Comparison of ENCODE assay signal across 8 mouse cellular contexts in genomic region chr9:37543869-37544440, GRCm38 (mm10). TPM values are rescaled to one million over a fixed set of nuclear protein-coding genes. Genes with fewer than 3 reads are reported as not detected.
A peak's percentile ranks its signal among the peaks of the same experiment; 100 is the strongest.
DNase-seq lines count a peak whose midpoint lies in the region; ATAC-seq and TF ChIP-seq lines count a peak whose summit lies in the region.

No protein-coding gene starts in this region.

- H3K4me2 ChIP-seq in hindbrain, embryonic 16.5 days (ENCODE audit: low read length) = peak overlapping the region; percentile 71
- H3K4me2 ChIP-seq in liver, embryonic 15.5 days = peak overlapping the region; percentile 77

- in situ Hi-C loops in ES-E14 (cut with MboI; ENCODE audit: low sequenced_read_pairs in 2 of 2, unreplicated experiment in 2 of 2) = loop anchor here in 1 of 2 experiments (10.0 kb wide), 1 partner anchor 109 kb away; the partner anchor contains the start of gene Robo3

- DNase-seq in embryo, embryonic 10 days (ENCODE audit: low spot score) = peak; percentile 9
- no peak for DNase-seq in embryo, embryonic 11 days
- no peak for DNase-seq in ES-E14 (ENCODE audit: low read depth, low spot score)
- DNase-seq in urinary bladder, postnatal 14 days (ENCODE audit: low spot score) = no peak
- DNase-seq in left cerebral cortex, adult 18-20 months (ENCODE audit: low spot score in 2 of 2) = no peak
- no peak for DNase-seq in layer of hippocampus, postnatal 36 days

- no peaks in the 10 kb centered on the region for H3K36me3 ChIP-seq in ES-E14 (ENCODE audit: control insufficient read depth, insufficient read depth, low read length, poor library complexity, severe bottlenecking)
- H3K36me3 ChIP-seq in hindbrain, embryonic 16.5 days (ENCODE audit: control insufficient read depth, insufficient read depth, low read length) = no peaks in the 10 kb centered on the region
- no peaks in the 10 kb centered on the region for H3K36me3 ChIP-seq in liver, embryonic 15.5 days (replicated peaks)

- no peak overlapping the region; the same call in 1 of the 2 replicates for H3K9ac ChIP-seq in ES-E14 (ENCODE audit: insufficient read depth, low read depth, low read length, poor library complexity, severe bottlenecking)
- H3K9ac ChIP-seq in hindbrain, embryonic 16.5 days (ENCODE audit: low read depth, low read length) = no peak overlapping the region
- no peak overlapping the region for H3K9ac ChIP-seq in liver, embryonic 15.5 days

- H3K4me3 ChIP-seq in ES-E14 (ENCODE audit: insufficient read depth in 1 of 2, low read depth in 1 of 2, low read length in 2 of 2, poor library complexity in 1 of 2, severe bottlenecking in 1 of 2) = peak overlapping the region in 1 of 2 experiments; percentile 12; a peak in 2 of 4 replicates
- H3K4me3 ChIP-seq in hindbrain, embryonic 16.5 days (ENCODE audit: low read length) = peak overlapping the region; percentile 37; the same call in 1 of the 2 replicates
- peak overlapping the region; percentile 50 for H3K4me3 ChIP-seq in liver, embryonic 15.5 days (replicated peaks)

- peak overlapping the region; percentile 56; the same call in 1 of the 2 replicates for H3K27ac ChIP-seq in ES-E14 (ENCODE audit: insufficient read depth, low read depth, low read length, poor library complexity, severe bottlenecking)
- H3K27ac ChIP-seq in hindbrain, embryonic 16.5 days (ENCODE audit: low read depth, low read length) = no peak overlapping the region
- no peak overlapping the region for H3K27ac ChIP-seq in liver, embryonic 15.5 days (replicated peaks)

- H3K9me3 ChIP-seq in ES-E14 (ENCODE audit: control insufficient read depth, insufficient read depth, low read depth, low read length) = no peaks in the 10 kb centered on the region
- H3K9me3 ChIP-seq in hindbrain, embryonic 16.5 days (ENCODE audit: control insufficient read depth, low read length) = no peaks in the 10 kb centered on the region
- no peaks in the 10 kb centered on the region for H3K9me3 ChIP-seq in liver, embryonic 15.5 days (replicated peaks)

- H3K27me3 ChIP-seq in hindbrain, embryonic 16.5 days (replicated peaks; ENCODE audit: control insufficient read depth, insufficient read depth, low read length) = peaks cover 18% of the 10 kb centered on the region
- peaks cover 14% of the 10 kb centered on the region for H3K27me3 ChIP-seq in liver, embryonic 15.5 days

- 23% methylated on average over 12 of the region's 12 CpGs for WGBS in hindbrain, embryonic 16.5 days
- 44% methylated on average over 12 of the region's 12 CpGs for WGBS in liver, embryonic 15.5 days (ENCODE audit: insufficient replicate concordance)

- no peak for ATAC-seq in hindbrain, embryonic 16.5 days
- no peak for ATAC-seq in liver, embryonic 15.5 days (ENCODE audit: insufficient read depth)

- peaks cover 2 to 20% of the 10 kb centered on the region in 2 experiments; a peak in 1 of 4 replicates for H3K4me1 ChIP-seq in ES-E14 (ENCODE audit: control insufficient read depth in 2 of 2, insufficient read depth in 2 of 2, low read length in 2 of 2, poor library complexity in 1 of 2)
- peaks cover 10% of the 10 kb centered on the region for H3K4me1 ChIP-seq in hindbrain, embryonic 16.5 days (ENCODE audit: control insufficient read depth, insufficient read depth, low read depth, low read length)
- H3K4me1 ChIP-seq in liver, embryonic 15.5 days (replicated peaks) = peaks cover 19% of the 10 kb centered on the region

TF ChIP-seq in ES-E14, 5 proteins besides CTCF, POLR2A, EP300 and RAD21:
- no peak for TF ChIP-seq ZC3H11A (IDR thresholded peaks at IDR 0.05; ENCODE audit: borderline replicate concordance, low read depth, low read length)
- TF ChIP-seq HCFC1 (IDR thresholded peaks at IDR 0.05; ENCODE audit: borderline replicate concordance, insufficient read depth, low read length) = no peak
- TF ChIP-seq MAFK (IDR thresholded peaks at IDR 0.05; ENCODE audit: insufficient read depth, low read depth, low read length) = no peak

RNA-seq across cellular contexts. Expression of gene Vsig2, which starts 4.9 kb away (rescaled TPM):
- 4.8 and 6.7 TPM in 2 replicates for total RNA-seq in ES-E14 (2012; rRNA removed)
- polyA plus RNA-seq in hindbrain, embryonic 16.5 days (2015; fragmentation: Nextera tagmentation; extraction: Ambion mirVana) = 0.92 and 1.1 TPM in 2 replicates
- polyA plus RNA-seq in liver, embryonic 15.5 days (2015; fragmentation: Nextera tagmentation; extraction: Ambion mirVana) = 0.29 and 0.32 TPM in 2 replicates
- 1 to 10 TPM; 3.9 to 5.0 TPM for total RNA-seq in left cerebral cortex, adult 18-20 months (2021)
- 1 to 10 TPM; 2.7 to 4.7 TPM for total RNA-seq in layer of hippocampus, postnatal 36 days (2021)

RNA-seq across cellular contexts. Expression of gene Nrgn, which starts 8.7 kb away (rescaled TPM):
- 0.40 and 0.63 TPM in 2 replicates for total RNA-seq in ES-E14 (2012; rRNA removed)
- 4.8 and 5.8 TPM in 2 replicates for polyA plus RNA-seq in hindbrain, embryonic 16.5 days (2015; fragmentation: Nextera tagmentation; extraction: Ambion mirVana)
- polyA plus RNA-seq in liver, embryonic 15.5 days (2015; fragmentation: Nextera tagmentation; extraction: Ambion mirVana) = 5.4 and 6.2 TPM in 2 replicates
- total RNA-seq in left cerebral cortex, adult 18-20 months (2021) = 1,000 to 10,000 TPM; 1,653 to 1,729 TPM
- total RNA-seq in layer of hippocampus, postnatal 36 days (2021) = 1,000 to 10,000 TPM; 1,507 to 1,630 TPM

RNA-seq across cellular contexts. Expression of gene Siae, which starts 11.5 kb away (rescaled TPM):
- total RNA-seq in ES-E14 (2012; rRNA removed) = 8.5 and 13.7 TPM in 2 replicates
- polyA plus RNA-seq in hindbrain, embryonic 16.5 days (2015; fragmentation: Nextera tagmentation; extraction: Ambion mirVana) = 14.8 and 17.4 TPM in 2 replicates
- 5.6 and 6.4 TPM in 2 replicates for polyA plus RNA-seq in liver, embryonic 15.5 days (2015; fragmentation: Nextera tagmentation; extraction: Ambion mirVana)
- total RNA-seq in left cerebral cortex, adult 18-20 months (2021) = 10 to 100 TPM; 15.2 to 18.6 TPM
- total RNA-seq in layer of hippocampus, postnatal 36 days (2021) = 10 to 100 TPM; 13.0 to 13.3 TPM

RNA-seq across cellular contexts. Expression of gene Esam, which starts 16.1 kb away (rescaled TPM):
- 6.5 and 6.9 TPM in 2 replicates for total RNA-seq in ES-E14 (2012; rRNA removed)
- 44.6 and 47.6 TPM in 2 replicates for polyA plus RNA-seq in hindbrain, embryonic 16.5 days (2015; fragmentation: Nextera tagmentation; extraction: Ambion mirVana)
- 14.5 and 17.9 TPM in 2 replicates for polyA plus RNA-seq in liver, embryonic 15.5 days (2015; fragmentation: Nextera tagmentation; extraction: Ambion mirVana)
- total RNA-seq in left cerebral cortex, adult 18-20 months (2021) = 10 to 100 TPM; 19.7 to 21.4 TPM
- 10 to 100 TPM; 17.7 to 22.6 TPM for total RNA-seq in layer of hippocampus, postnatal 36 days (2021)

RNA-seq across cellular contexts. Expression of gene Msantd2, which starts 54.8 kb away (rescaled TPM):
- 66.9 and 81.3 TPM in 2 replicates for total RNA-seq in ES-E14 (2012; rRNA removed)
- polyA plus RNA-seq in hindbrain, embryonic 16.5 days (2015; fragmentation: Nextera tagmentation; extraction: Ambion mirVana) = 24.4 and 28.9 TPM in 2 replicates
- polyA plus RNA-seq in liver, embryonic 15.5 days (2015; fragmentation: Nextera tagmentation; extraction: Ambion mirVana) = 3.6 and 5.0 TPM in 2 replicates
- total RNA-seq in left cerebral cortex, adult 18-20 months (2021) = 10 to 100 TPM; 14.0 to 23.0 TPM
- 10 to 100 TPM; 21.9 to 27.5 TPM for total RNA-seq in layer of hippocampus, postnatal 36 days (2021)

Comparison
In these comparisons a context has a peak if more than half of its experiments do, and no peak if none do; other contexts are left out.
1. RNA of gene Nrgn, which starts 8.7 kb away (total RNA-seq): 1,653 to 1,729 TPM in left cerebral cortex, adult 18-20 months and 1,507 to 1,630 TPM in layer of hippocampus, postnatal 36 days; 0.40 to 0.63 TPM in ES-E14; every median in the first group is over 100 times any median in the second.